In the genomic region with DNA sequence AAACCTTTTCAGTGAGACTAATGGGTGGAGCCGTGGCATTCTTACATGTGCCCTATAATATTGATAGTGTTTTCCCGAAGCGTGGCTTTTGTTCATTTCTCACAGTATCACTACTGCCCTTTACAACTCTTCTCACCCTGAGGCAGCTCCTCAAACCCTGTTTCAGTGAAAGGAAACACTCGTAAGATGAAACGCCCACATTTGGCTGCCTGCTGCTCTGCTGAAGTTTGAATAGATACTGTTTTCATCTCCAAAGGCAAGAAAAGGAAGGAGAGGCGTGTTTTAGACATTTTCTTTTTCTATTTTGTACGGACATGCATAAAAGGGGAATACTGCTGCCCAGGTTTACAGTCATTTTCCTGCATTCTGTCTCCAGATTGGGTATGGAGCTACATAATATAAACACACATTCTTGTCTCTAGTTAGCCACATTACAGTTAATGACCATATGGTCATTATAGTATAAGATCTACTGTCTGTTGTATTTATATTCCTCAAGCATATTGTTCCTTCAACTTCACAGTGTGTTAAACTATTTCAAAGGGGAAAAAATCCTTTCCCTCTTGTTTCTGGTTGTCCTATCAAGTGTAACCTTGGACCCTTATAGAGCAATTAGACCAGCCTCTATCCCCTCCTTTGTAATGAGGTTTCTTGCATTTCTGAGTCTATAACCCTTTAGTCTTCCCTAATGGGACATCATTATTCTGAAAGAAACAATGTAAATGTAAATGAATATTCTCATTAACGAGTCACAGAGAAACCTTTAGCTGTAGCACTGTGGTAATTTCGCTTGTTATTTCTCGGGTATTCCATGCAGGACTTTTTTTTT, we compare ENCODE assay signal across 21 mouse cellular contexts.
DNase-seq lines count a peak whose midpoint lies in the region; ATAC-seq and TF ChIP-seq lines count a peak whose summit lies in the region.
"Had no signal": no experiment of that assay in that cellular context is flagged by ENCODE, and none has a peak within 500 bp of the region (broad histone marks: within the 10 kb centered on the region; RNA-seq: fewer than 3 reads in every experiment).

No protein-coding gene starts in this region.

- no peaks in the 10 kb centered on the region for H3K27me3 ChIP-seq in forebrain, embryonic 12.5 days
- no peaks in the 10 kb centered on the region for H3K27me3 ChIP-seq in forebrain, embryonic 10.5 days (ENCODE audit: poor library complexity, severe bottlenecking)
- H3K27me3 ChIP-seq in midbrain, embryonic 14.5 days (ENCODE audit: control insufficient read depth, insufficient read depth, low read length), result no peaks in the 10 kb centered on the region
- H3K27me3 ChIP-seq in midbrain, embryonic 16.5 days (ENCODE audit: control insufficient read depth, insufficient read depth, low read depth, low read length), result no peaks in the 10 kb centered on the region
- H3K27me3 ChIP-seq: intestine, embryonic 15.5 days had no signal

- peaks cover 6% of the 10 kb centered on the region; the same call in 1 of the 2 replicates for H3K4me1 ChIP-seq in forebrain, embryonic 12.5 days
- H3K4me1 ChIP-seq in forebrain, embryonic 10.5 days, result peaks cover 17% of the 10 kb centered on the region
- H3K4me1 ChIP-seq in midbrain, embryonic 14.5 days (ENCODE audit: control insufficient read depth, insufficient read depth, low read length), result no peaks in the 10 kb centered on the region
- no peaks in the 10 kb centered on the region for H3K4me1 ChIP-seq in midbrain, embryonic 16.5 days (ENCODE audit: control insufficient read depth, insufficient read depth, low read length)
- H3K4me1 ChIP-seq: intestine, embryonic 15.5 days had no signal

- H3K4me2 ChIP-seq in forebrain, embryonic 12.5 days, result no peak overlapping the region
- H3K4me2 ChIP-seq in midbrain, embryonic 14.5 days (ENCODE audit: low read length), result no peak overlapping the region
- H3K4me2 ChIP-seq in midbrain, embryonic 16.5 days (ENCODE audit: low read length), result no peak overlapping the region
- H3K4me2 ChIP-seq: heart, embryonic 11.5 days; intestine, embryonic 15.5 days; lung, embryonic 14.5 days had no signal

- no peak overlapping the region for H3K27ac ChIP-seq in forebrain, embryonic 12.5 days
- H3K27ac ChIP-seq in forebrain, embryonic 10.5 days, result no peak overlapping the region
- H3K27ac ChIP-seq in midbrain, embryonic 14.5 days (replicated peaks; ENCODE audit: low read depth, low read length), result 0 out of 2 replicates have a peak overlapping the region, but pooled peaks have one; percentile 20
- no peak overlapping the region for H3K27ac ChIP-seq in midbrain, embryonic 16.5 days (ENCODE audit: low read length)
- H3K27ac ChIP-seq: gastrocnemius, adult 2 months; intestine, embryonic 15.5 days; layer of hippocampus, adult 2 months; liver, embryonic 14.5 days had no signal

- TF ChIP-seq POLR2A in brain, embryonic 14.5 days (IDR thresholded peaks at IDR 0.05; ENCODE audit: borderline replicate concordance, extremely low read depth, insufficient read depth, insufficient read length, poor library complexity, severe bottlenecking), result no peak

- H3K9me3 ChIP-seq in forebrain, embryonic 12.5 days, result no peaks in the 10 kb centered on the region
- H3K9me3 ChIP-seq in forebrain, embryonic 10.5 days, result no peaks in the 10 kb centered on the region
- H3K9me3 ChIP-seq in midbrain, embryonic 14.5 days (ENCODE audit: control insufficient read depth, low read length), result no peaks in the 10 kb centered on the region
- H3K9me3 ChIP-seq in midbrain, embryonic 16.5 days (replicated peaks; ENCODE audit: control insufficient read depth, low read length, poor library complexity, severe bottlenecking), result no peaks in the 10 kb centered on the region
- H3K9me3 ChIP-seq: intestine, embryonic 15.5 days had no signal

- H3K36me3 ChIP-seq in forebrain, embryonic 12.5 days (replicated peaks), result no peaks in the 10 kb centered on the region
- H3K36me3 ChIP-seq in forebrain, embryonic 10.5 days (replicated peaks), result no peaks in the 10 kb centered on the region
- no peaks in the 10 kb centered on the region for H3K36me3 ChIP-seq in midbrain, embryonic 14.5 days (ENCODE audit: control insufficient read depth, insufficient read depth, low read length)
- H3K36me3 ChIP-seq in midbrain, embryonic 16.5 days (ENCODE audit: control insufficient read depth, insufficient read depth, low read length), result no peaks in the 10 kb centered on the region
- H3K36me3 ChIP-seq: intestine, embryonic 15.5 days had no signal

- ATAC-seq in forebrain, embryonic 12.5 days (ENCODE audit: low FRiP score), result peak; percentile 71; the same call in 1 of the 2 replicates
- ATAC-seq in midbrain, embryonic 14.5 days (ENCODE audit: low FRiP score, low TSS enrichment), result no peak
- ATAC-seq in midbrain, embryonic 16.5 days, result no peak
- ATAC-seq: CD4-positive, CD25-positive, alpha-beta regulatory T cell, adult 4 months; hindbrain, embryonic 16.5 days; intestine, embryonic 15.5 days had no signal

- no peak for TF ChIP-seq CTCF in brain, embryonic 14.5 days (IDR thresholded peaks at IDR 0.05; ENCODE audit: borderline replicate concordance, extremely low read depth, insufficient read depth, insufficient read length)

- DNase-seq in forebrain, embryonic 10.5 days (ENCODE audit: extremely low spot score, low spot score), result no peak
- DNase-seq in midbrain, embryonic 14.5 days, result no peak
- DNase-seq in brain, embryonic 14.5 days (ENCODE audit: low read depth), result peak; percentile 77
- DNase-seq in retina, embryonic 14.5 days (ENCODE audit: low spot score), result peak; percentile 48
- no peak for DNase-seq in cerebellum, postnatal 10 days
- DNase-seq: adrenal gland, postnatal 14 days; cerebellum, adult 9-10 months; gastrocnemius, adult 2 months; heart, adult 11 months; kidney, adult 9 months; kidney, postnatal 25 days; lung, embryonic 14.5 days; spleen, adult 18-20 months had no signal

- no peak overlapping the region for H3K4me3 ChIP-seq in forebrain, embryonic 12.5 days (replicated peaks)
- H3K4me3 ChIP-seq in forebrain, embryonic 10.5 days, result no peak overlapping the region
- no peak overlapping the region for H3K4me3 ChIP-seq in midbrain, embryonic 14.5 days (replicated peaks; ENCODE audit: low read depth, low read length)
- H3K4me3 ChIP-seq in midbrain, embryonic 16.5 days (ENCODE audit: low read depth, low read length), result no peak overlapping the region
- H3K4me3 ChIP-seq: gastrocnemius, adult 2 months; intestine, embryonic 15.5 days; layer of hippocampus, adult 2 months had no signal

- H3K9ac ChIP-seq in forebrain, embryonic 12.5 days, result no peak overlapping the region
- no peak overlapping the region for H3K9ac ChIP-seq in midbrain, embryonic 14.5 days (replicated peaks; ENCODE audit: low read length)
- no peak overlapping the region for H3K9ac ChIP-seq in midbrain, embryonic 16.5 days (ENCODE audit: low read depth, low read length)
- H3K9ac ChIP-seq: intestine, embryonic 15.5 days; liver, embryonic 14.5 days; lung, embryonic 14.5 days had no signal

- 26% methylated on average over 10 of the region's 10 CpGs for WGBS in forebrain, embryonic 12.5 days
- WGBS in forebrain, embryonic 10.5 days, result 56% methylated on average over 10 of the region's 10 CpGs
- WGBS in midbrain, embryonic 14.5 days, result 57% methylated on average over 10 of the region's 10 CpGs
- 56% methylated on average over 10 of the region's 10 CpGs for WGBS in midbrain, embryonic 16.5 days

Comparison
In these comparisons a context has a peak if more than half of its experiments do, and no peak if none do; other contexts are left out.
1. DNase-seq: peak in brain, embryonic 14.5 days (single experiment) and retina, embryonic 14.5 days (single experiment); none in forebrain, embryonic 10.5 days (single experiment), midbrain, embryonic 14.5 days (single experiment) and cerebellum, postnatal 10 days (0 of 2).